Comparison of ENCODE assay signal across 9 mouse cellular contexts in genomic region chr2:146469707-146470420, GRCm38 (mm10). TPM values are rescaled to one million over a fixed set of nuclear protein-coding genes. Genes with fewer than 3 reads are reported as not detected.
DNase-seq lines count a peak whose midpoint lies in the region; ATAC-seq lines count a peak whose summit lies in the region.
"Had no signal": no experiment of that assay in that cellular context is flagged by ENCODE, and none has a peak within 500 bp of the region (broad histone marks: within the 10 kb centered on the region; RNA-seq: fewer than 3 reads in every experiment).

No protein-coding gene starts in this region.

- H3K4me2 ChIP-seq in limb, embryonic 11.5 days (ENCODE audit: low read depth, severe bottlenecking), result no peak overlapping the region
- H3K4me2 ChIP-seq in forebrain, embryonic 14.5 days (ENCODE audit: low read length), result no peak overlapping the region
- H3K4me2 ChIP-seq: lung, embryonic 15.5 days had no signal

- H3K4me3 ChIP-seq in limb, embryonic 11.5 days (ENCODE audit: low read depth, low read length), result no peak overlapping the region
- no peak overlapping the region for H3K4me3 ChIP-seq in limb, embryonic 10.5 days
- no peak overlapping the region for H3K4me3 ChIP-seq in forebrain, embryonic 14.5 days (ENCODE audit: low read depth, low read length)
- H3K4me3 ChIP-seq: lung, embryonic 15.5 days had no signal

- ATAC-seq in limb, embryonic 11.5 days (ENCODE audit: insufficient number of reproducible peaks, low FRiP score, low TSS enrichment, low read depth), result 0 out of 2 replicates have a peak, but pooled peaks have one; percentile 63
- ATAC-seq in forebrain, embryonic 14.5 days, result peak; percentile 85
- ATAC-seq in activated CD4-positive, CD25-positive, alpha-beta regulatory T cell, adult 4 months, result no peak

- no peaks in the 10 kb centered on the region for H3K36me3 ChIP-seq in limb, embryonic 11.5 days (ENCODE audit: control insufficient read depth, insufficient read depth, low read length)
- no peaks in the 10 kb centered on the region for H3K36me3 ChIP-seq in limb, embryonic 10.5 days
- H3K36me3 ChIP-seq in forebrain, embryonic 14.5 days (ENCODE audit: control insufficient read depth, insufficient read depth, low read length), result no peaks in the 10 kb centered on the region
- H3K36me3 ChIP-seq: lung, embryonic 15.5 days had no signal

- H3K27ac ChIP-seq in limb, embryonic 11.5 days (replicated peaks; ENCODE audit: low read depth, low read length), result no peak overlapping the region
- H3K27ac ChIP-seq in limb, embryonic 10.5 days, result no peak overlapping the region
- no peak overlapping the region for H3K27ac ChIP-seq in forebrain, embryonic 14.5 days (ENCODE audit: low read depth, low read length)
- H3K27ac ChIP-seq: lung, embryonic 15.5 days had no signal

- no peak overlapping the region for H3K9ac ChIP-seq in limb, embryonic 11.5 days (ENCODE audit: low read length)
- no peak overlapping the region for H3K9ac ChIP-seq in forebrain, embryonic 14.5 days (ENCODE audit: low read length)
- H3K9ac ChIP-seq: lung, embryonic 15.5 days had no signal

- no peaks in the 10 kb centered on the region for H3K27me3 ChIP-seq in limb, embryonic 11.5 days (ENCODE audit: control insufficient read depth, insufficient read depth, low read length)
- H3K27me3 ChIP-seq in limb, embryonic 10.5 days (ENCODE audit: low read depth, poor library complexity, severe bottlenecking), result no peaks in the 10 kb centered on the region
- no peaks in the 10 kb centered on the region for H3K27me3 ChIP-seq in forebrain, embryonic 14.5 days (replicated peaks; ENCODE audit: control insufficient read depth, insufficient read depth, low read length)
- H3K27me3 ChIP-seq: lung, embryonic 15.5 days had no signal

- no peak for DNase-seq in limb, embryonic 11.5 days (ENCODE audit: low spot score)
- DNase-seq in limb, embryonic 10.5 days (ENCODE audit: low spot score), result no peak
- DNase-seq in adrenal gland, postnatal 14 days, result peak; percentile 30
- DNase-seq in forebrain, embryonic 14.5 days (ENCODE audit: low spot score), result peak; percentile 81
- DNase-seq in kidney, postnatal 14 days, result peak; percentile 31
- peak; percentile 54 for DNase-seq in lung, postnatal 25 days (ENCODE audit: low spot score)
- no peak for DNase-seq in right cerebral cortex, postnatal 4 days

- H3K4me1 ChIP-seq in limb, embryonic 11.5 days (ENCODE audit: control insufficient read depth, insufficient read depth, low read length), result no peaks in the 10 kb centered on the region; the same call in 1 of the 2 replicates
- peaks cover 17% of the 10 kb centered on the region for H3K4me1 ChIP-seq in limb, embryonic 10.5 days
- peaks cover 3% of the 10 kb centered on the region; the same call in 1 of the 2 replicates for H3K4me1 ChIP-seq in forebrain, embryonic 14.5 days (ENCODE audit: control insufficient read depth, insufficient read depth, low read length)
- H3K4me1 ChIP-seq: lung, embryonic 15.5 days had no signal

- WGBS in limb, embryonic 11.5 days, result 67% methylated on average over 12 of the region's 12 CpGs
- WGBS in limb, embryonic 10.5 days, result 71% methylated on average over 12 of the region's 12 CpGs
- 55% methylated on average over 12 of the region's 12 CpGs for WGBS in forebrain, embryonic 14.5 days

- no peaks in the 10 kb centered on the region for H3K9me3 ChIP-seq in limb, embryonic 11.5 days (ENCODE audit: control insufficient read depth, low read length)
- H3K9me3 ChIP-seq in limb, embryonic 10.5 days (replicated peaks), result no peaks in the 10 kb centered on the region
- H3K9me3 ChIP-seq in forebrain, embryonic 14.5 days (replicated peaks; ENCODE audit: control insufficient read depth, low read length), result no peaks in the 10 kb centered on the region
- H3K9me3 ChIP-seq: lung, embryonic 15.5 days had no signal

RNA-seq across cellular contexts. Expression of gene Ralgapa2, which starts 42.3 kb away (rescaled TPM):
- 6.4 and 7.4 TPM in 2 replicates for polyA plus RNA-seq in limb, embryonic 11.5 days (2014; fragmentation: Nextera tagmentation; extraction: Ambion mirVana)
- polyA plus RNA-seq in limb, embryonic 10.5 days (2016; fragmentation: Nextera tagmentation; extraction: Ambion mirVana), result 9.0 and 10.5 TPM in 2 replicates
- 35.3 and 35.4 TPM in 2 replicates for total RNA-seq in adrenal gland, postnatal 14 days (2021)
- polyA plus RNA-seq in forebrain, embryonic 14.5 days (2014; fragmentation: Nextera tagmentation; extraction: Ambion mirVana), result 6.3 and 11.4 TPM in 2 replicates
- polyA plus RNA-seq in activated CD4-positive, CD25-positive, alpha-beta regulatory T cell, adult 4 months (2017; shearing (Covaris generic)), result 10 to 100 TPM in 1 of 2 experiments, 1 to 10 TPM in 1; 9.3 to 12.0 TPM

Comparison
In these comparisons a context has a peak if more than half of its experiments do, and no peak if none do; other contexts are left out.
1. DNase-seq: peak in adrenal gland, postnatal 14 days (single experiment), forebrain, embryonic 14.5 days (single experiment), kidney, postnatal 14 days (single experiment) and lung, postnatal 25 days (single experiment); none in limb, embryonic 11.5 days (single experiment), limb, embryonic 10.5 days (single experiment) and right cerebral cortex, postnatal 4 days (single experiment).